Mouse (Mus musculus) olfactory bulb, adult 2 months (tissue): ENCODE data around the gene Magi3.

Experiments used
- CTCF ChIP-seq: fragments of 200-500 bp; IDR thresholded peaks from 2 replicates; pipeline ENCODE4 v1.5.1; 2012; ENCODE audit warnings: low read depth, mild to moderate bottlenecking, low read length, moderate library complexity; ENCODE audit not compliant: insufficient read depth
- POLR2A ChIP-seq: fragments of 200-500 bp; IDR thresholded peaks from 2 replicates; pipeline ENCODE4 v1.6.1; 2012; ENCODE audit warnings: mild to moderate bottlenecking, low read depth, low read length, moderate library complexity; ENCODE audit not compliant: insufficient read depth

DNA sequence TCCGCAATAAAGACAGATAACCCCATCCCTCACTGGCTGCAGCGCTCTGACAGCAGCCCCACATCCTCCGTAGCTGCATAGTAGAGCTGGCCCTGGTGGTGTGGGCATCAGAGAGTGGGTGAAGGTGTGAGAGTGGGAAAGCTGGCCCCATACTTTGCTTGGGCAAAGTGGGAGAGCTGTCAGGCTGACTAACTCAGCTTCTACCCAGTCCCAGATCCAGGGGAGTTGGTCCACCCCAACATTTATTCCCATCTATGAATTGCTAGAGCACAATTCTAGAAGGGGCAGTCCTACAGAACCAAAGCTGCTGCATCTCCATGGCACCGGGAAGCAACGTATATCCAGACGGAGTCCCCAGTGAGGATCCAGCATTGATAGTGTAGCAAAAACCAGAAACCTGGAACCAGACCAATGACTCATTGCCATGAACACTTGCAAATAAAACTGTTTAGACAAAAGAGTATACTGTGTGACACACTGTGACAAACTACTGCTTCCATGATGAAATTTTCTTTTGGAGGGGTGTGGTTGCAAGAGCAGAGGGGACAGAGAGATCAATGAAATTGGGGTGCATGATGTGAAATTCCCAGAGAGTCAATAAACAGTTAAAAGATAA is 44.5 kb upstream of the Magi3 start:
- TF ChIP-seq CTCF (no peak), POLR2A (no peak)
